Mouse (Mus musculus) cerebellum, adult 18-20 months (tissue): ENCODE data around the gene Crim1.

Source experiments
- DNase-seq, 2 experiments: peaks; one replicate each; pipeline ENCODE4 v3.0.0; 2021

The Crim1 gene

DNA sequence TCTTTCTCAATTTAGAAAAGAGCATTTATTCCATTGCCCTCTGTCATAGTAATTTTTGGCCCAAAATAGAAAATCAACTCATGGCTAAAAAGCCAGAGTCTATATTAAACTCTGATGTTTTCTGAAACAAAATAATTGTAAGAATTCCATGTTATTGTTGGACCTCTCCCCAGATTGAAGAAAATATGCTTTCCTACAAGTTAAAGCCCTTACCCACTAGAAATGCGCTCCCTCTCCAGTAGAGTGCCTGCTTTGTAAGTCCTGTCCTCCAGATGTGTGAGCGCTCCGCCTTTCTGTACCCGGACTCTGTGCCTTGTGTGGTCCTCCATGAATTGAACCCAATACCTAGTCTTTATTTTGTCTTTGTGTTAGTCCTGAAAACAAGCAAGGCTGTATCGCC, 91.0 kb downstream of the Crim1 start:
- no peak for DNase-seq

DNA sequence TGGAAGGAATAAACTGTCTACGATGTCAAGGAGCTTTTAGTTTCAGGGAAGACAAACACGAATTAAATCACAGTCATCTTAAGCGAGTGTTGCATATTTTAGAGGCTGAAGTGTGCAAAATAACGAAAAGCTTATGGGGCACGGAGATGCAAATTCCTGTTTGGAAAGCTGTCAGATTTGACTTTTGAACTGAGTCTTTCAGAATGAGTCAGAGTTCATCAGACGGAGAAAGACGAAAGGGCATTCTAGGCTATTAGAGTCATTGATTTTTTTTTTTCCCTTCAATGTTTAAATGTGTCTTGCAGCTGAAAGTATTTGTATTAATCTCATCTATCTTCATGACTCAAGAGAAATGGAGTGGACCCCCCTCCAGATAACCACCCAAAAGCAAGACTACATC, 92.3 kb downstream of the Crim1 start:
- DNase-seq, result no peak

GRCm38 (mm10) chr17:78292827-78293488, 92.9 kb downstream of the Crim1 start:
- DNase-seq, result no peak

DNA sequence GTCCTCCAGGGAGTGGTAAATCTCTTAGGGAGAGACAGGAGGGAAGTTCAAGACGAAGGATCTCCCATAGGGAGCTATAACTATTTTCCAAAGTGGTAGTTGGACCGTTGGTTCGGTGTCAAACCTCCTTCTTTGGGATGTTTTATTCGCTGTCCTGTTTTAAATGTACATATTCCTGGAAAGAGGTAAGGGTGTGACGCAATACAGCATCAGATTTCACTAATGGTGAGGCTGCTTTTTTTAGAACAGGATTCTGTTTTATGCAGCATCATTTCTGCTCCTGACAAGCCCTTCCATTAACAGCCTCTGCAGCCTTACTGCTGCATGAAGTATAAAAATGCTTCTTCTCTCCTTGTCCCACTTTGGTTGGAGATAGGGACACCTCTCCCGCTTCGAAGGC, 95.9 kb downstream of the Crim1 start:
- no peak for DNase-seq

GRCm38 (mm10) chr17:78298140-78298539, 98.1 kb downstream of the Crim1 start:
- DNase-seq, result no peak

GRCm38 (mm10) chr17:78298967-78299540, 99.0 kb downstream of the Crim1 start:
- DNase-seq, result no peak

DNA sequence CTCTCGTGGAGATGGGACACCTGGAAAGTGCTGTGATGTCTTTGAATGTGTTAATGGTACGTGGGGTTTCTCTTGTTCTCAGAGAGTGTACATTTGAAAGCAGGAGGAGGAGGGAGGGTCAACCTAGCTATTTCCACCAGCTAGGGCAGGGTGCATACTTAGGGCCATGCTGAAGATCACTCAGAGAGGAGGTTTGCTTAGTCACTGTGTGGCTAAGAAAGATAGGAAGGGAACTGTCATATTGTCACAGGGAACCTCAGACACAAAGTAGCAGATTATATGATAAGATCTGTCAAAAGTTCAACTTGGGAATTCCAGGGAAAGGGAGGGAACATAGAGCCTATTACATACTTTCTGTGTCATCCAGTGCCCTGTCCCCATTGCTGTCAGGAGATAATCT, 103.0 kb downstream of the Crim1 start:
- DNase-seq, result no peak

DNA sequence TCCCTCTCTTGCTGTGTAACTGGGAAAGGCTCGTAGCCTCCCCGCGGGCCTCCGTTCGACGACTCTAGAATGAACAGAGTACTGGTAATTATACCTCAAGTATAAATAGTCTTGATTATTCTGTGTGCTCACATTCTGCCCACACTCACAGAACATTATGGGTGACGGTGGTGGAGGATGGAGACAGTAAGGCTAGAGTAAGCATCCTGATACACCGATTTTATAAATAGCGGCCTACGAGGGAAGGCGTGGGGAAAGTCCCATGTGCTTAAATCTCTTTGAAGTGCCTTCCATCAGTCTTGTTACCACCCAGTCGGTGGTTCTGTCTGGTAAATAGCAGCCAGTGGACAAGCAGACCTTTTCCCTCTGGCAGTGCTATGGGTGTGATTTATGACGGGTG, 104.0 kb downstream of the Crim1 start:
- no peak for DNase-seq

- DNase-seq, result no peak
Observed at GRCm38 (mm10) chr17:78306434-78306833, 106.4 kb downstream of the Crim1 start.

DNA sequence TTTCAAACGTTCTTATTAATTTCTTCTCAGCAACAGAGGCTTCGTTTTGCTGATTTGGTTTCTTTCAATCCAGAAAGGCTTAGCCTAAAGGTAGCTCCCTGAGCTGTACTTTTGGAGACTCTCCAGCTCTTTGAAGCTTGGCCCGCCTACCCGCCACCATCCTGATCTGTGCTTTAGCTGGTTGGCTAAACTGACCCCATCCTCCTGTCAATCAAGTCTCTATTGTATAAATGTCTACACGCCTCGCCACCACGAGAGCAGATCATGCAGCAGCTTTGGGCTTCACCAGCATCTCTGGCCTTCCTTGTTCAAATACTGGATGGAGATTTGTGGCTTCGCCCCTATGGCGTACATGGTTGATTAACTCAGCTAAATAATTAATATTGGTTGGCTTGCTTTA, 108.2 kb downstream of the Crim1 start:
- DNase-seq, result no peak

GRCm38 (mm10) chr17:78313006-78313405, 113.0 kb downstream of the Crim1 start:
- no peak for DNase-seq

GRCm38 (mm10) chr17:78313612-78314011, 113.6 kb downstream of the Crim1 start:
- DNase-seq, result no peak

GRCm38 (mm10) chr17:78315659-78316058, 115.6 kb downstream of the Crim1 start:
- DNase-seq, result no peak

DNA sequence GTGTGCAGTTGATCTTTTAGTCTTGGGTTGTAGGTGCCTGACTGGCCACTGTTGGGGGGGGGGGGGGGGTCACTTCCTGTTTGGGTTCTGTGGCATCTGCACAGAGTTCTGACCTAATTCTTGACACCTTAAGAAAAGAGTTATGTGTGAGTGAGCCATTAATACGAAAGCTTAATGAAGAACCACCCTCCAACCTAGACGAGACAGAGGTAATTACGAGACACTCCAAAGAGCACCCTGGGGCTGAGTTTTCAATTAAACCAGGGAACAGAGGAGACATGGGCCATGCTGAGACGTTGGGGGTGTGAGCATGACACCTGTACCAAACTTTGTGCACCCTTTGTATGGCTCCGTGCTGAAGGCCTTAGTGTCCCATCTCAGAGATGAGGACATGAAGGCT, 117.3 kb downstream of the Crim1 start:
- DNase-seq, result no peak

DNA sequence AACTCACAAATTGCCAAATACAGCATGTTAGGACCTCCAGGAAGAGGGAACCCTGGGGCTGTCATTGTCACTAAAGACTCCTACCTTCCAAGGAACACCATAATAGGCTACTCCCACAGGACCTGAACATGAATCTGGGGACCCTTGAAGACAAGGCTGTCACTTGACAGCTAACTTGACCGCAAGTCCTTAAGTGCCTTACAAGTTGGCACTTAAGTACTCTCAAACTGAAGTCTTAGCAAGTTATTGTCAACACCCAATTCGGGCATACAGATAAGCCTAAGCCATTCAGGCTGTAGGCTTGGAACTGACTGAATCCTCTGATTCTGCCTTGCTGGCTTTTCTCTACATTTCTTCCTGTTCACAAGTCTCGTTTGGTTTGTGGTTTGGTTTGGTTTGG, 118.8 kb downstream of the Crim1 start:
- no peak for DNase-seq

DNA sequence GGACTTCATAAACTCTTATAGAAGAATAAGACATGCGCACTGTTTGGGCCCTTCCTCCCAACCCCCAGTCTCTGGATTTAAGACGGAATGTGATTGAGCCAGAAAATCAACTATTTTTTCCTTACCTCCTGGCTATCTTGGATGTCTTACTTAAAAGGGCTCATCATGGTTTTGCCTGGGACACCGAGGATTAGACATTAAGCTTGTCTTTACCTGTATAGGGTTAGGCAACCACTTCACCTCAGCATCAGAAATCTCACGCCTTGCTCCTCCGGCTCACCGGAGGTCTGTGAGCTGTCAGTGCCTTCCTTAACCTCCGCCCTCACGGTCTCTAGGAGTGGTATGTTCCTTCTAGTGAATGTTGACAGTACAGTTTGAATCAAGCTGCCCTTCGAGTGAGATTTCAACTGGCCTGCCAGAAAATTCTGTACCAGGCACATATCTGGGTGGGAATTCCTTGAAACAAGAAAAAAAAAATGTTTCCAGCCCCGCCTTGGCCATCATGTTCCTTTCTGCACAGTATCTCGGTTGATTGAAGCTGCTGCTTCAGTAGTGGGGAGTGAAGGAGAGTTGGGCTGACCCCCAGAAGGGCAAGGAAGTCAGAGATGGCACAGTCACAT, 121.3 kb downstream of the Crim1 start:
- no peak for DNase-seq

GRCm38 (mm10) chr17:78322369-78323335, 122.6 kb downstream of the Crim1 start:
- no peak for DNase-seq

DNA sequence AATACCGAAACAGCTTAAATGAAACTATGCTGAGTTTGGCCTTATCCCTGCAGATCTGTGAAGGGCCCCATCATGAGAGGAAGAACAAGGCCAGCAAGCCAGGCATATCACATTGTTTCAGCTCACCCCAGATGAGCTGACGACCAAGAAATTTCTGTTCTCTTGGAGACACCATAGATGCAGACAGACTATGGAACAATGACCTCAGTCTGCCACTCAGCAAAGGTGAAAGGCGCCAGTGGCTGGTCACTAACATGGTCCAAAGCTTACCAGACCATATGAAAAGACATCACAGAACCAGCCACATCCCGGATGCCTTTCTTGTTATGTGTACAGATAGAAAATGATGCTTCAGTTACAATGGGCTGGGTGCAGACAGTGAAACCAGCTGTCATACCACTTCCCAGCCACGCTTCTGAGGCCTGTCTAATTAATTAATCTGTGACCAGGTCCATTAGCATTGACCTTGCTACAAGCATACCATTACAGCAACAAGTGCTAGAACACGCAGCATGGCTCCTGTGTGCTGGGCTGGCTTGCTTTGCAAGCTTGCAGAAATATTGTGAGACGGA, 125.8 kb downstream of the Crim1 start:
- no peak for DNase-seq

GRCm38 (mm10) chr17:78326381-78326780, 126.3 kb downstream of the Crim1 start:
- no peak for DNase-seq

GRCm38 (mm10) chr17:78327187-78327586, 127.1 kb downstream of the Crim1 start:
- no peak for DNase-seq

GRCm38 (mm10) chr17:78328287-78328686, 128.2 kb downstream of the Crim1 start:
- no peak for DNase-seq

- DNase-seq, result no peak
Observed at GRCm38 (mm10) chr17:78331438-78331837, 131.4 kb downstream of the Crim1 start.

DNA sequence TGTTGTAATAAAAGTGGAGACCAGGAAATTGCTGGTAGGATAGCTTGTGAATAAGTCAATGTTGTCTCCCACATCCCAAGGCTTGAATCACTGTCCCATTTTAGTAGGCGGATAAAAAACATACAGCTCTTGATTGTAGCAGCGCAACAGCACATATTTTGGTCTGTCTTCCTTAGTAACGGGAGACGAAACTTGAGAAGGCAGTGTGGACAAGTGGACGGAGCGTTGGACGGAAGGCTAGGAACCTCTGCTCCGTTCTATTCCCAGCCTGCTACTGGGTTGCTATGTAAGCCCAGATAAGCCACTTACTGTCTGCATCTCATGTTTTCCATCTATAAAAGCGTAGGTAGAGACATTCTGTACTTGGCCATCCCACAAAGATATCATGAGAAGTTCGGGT, 133.2 kb downstream of the Crim1 start:
- no peak for DNase-seq
